Mouse (Mus musculus) embryonic facial prominence, embryonic 11.5 days (tissue): ENCODE data around the gene Pdap1. TPM values are rescaled to one million over a fixed set of nuclear protein-coding genes. Genes with fewer than 3 reads are reported as not detected.

Source experiments
- ATAC-seq: fragments of 200-750 bp; cut with Nextera tagmentation; replicated peaks from 2 replicates; pipeline ENCODE4 v1.8.0; 2017; ENCODE audit warnings: low read depth; ENCODE audit not compliant: insufficient number of reproducible peaks, low FRiP score, low TSS enrichment
- DNase-seq: peaks from one replicate; pipeline ENCODE4 v3.0.0-alpha.2; 2015; ENCODE audit warnings: low spot score
- H3K27ac ChIP-seq: fragments of 300-500 bp; sonication (generic); replicated peaks from 2 replicates; pipeline ENCODE4 v1.5.1; 2014; ENCODE audit warnings: mild to moderate bottlenecking, low read depth, low read length, control low read depth
- H3K27me3 ChIP-seq: fragments of 300-500 bp; sonication (generic); 2 replicates; pipeline ENCODE4 v1.6.1; 2014; ENCODE audit warnings: mild to moderate bottlenecking, low read length, moderate library complexity, mixed read lengths; ENCODE audit not compliant: control insufficient read depth, insufficient read depth
- H3K36me3 ChIP-seq: fragments of 300-500 bp; sonication (generic); replicated peaks from 2 replicates; pipeline ENCODE4 v1.6.1; 2014; ENCODE audit warnings: low read depth, mild to moderate bottlenecking, low read length, moderate library complexity, mixed read lengths; ENCODE audit not compliant: control insufficient read depth, insufficient read depth
- H3K4me1 ChIP-seq: fragments of 300-500 bp; sonication (generic); 2 replicates; pipeline ENCODE4 v1.6.1; 2014; ENCODE audit warnings: low read length, mixed read lengths; ENCODE audit not compliant: control insufficient read depth, insufficient read depth
- H3K4me2 ChIP-seq: fragments of 300-500 bp; sonication (generic); 2 replicates; pipeline ENCODE4 v1.6.1; 2014; ENCODE audit warnings: low read depth, mild to moderate bottlenecking, control low read depth, low read length, moderate library complexity
- H3K4me3 ChIP-seq: fragments of 300-500 bp; sonication (generic); 2 replicates; pipeline ENCODE4 v1.5.1; 2014; ENCODE audit warnings: low read depth, low read length, control low read depth
- H3K9ac ChIP-seq: fragments of 300-500 bp; sonication (generic); replicated peaks from 2 replicates; pipeline ENCODE4 v1.6.1; 2014; ENCODE audit warnings: mild to moderate bottlenecking, control low read depth, low read length
- H3K9me3 ChIP-seq: fragments of 300-500 bp; sonication (generic); replicated peaks from 2 replicates; pipeline ENCODE4 v1.6.1; 2016; ENCODE audit warnings: mild to moderate bottlenecking, low read length, inconsistent platforms, mixed read lengths; ENCODE audit not compliant: control insufficient read depth
- WGBS: fragments of 180-500 bp; shearing (Covaris S2); extraction: QIAGEN DNeasy Blood & Tissue Kit; methylation state at CpG from one replicate; pipeline ENCODE4 v1.1.7; 2014; 5-methylcytosine and 5-hydroxymethylcytosine counted together
- polyA plus RNA-seq: library from polyadenylated mRNA; unstranded; fragments of >200 nt; fragmentation: Nextera tagmentation; extraction: Ambion mirVana; gene quantifications from 2 replicates; pipeline ENCODE4 v1.2.1, GENCODE M21; 2014

Gene Pdap1
- polyA plus RNA-seq = 113 and 121 TPM in 2 replicates

GRCm38 (mm10) chr5:145139571-145140519, at the start of gene Pdap1, which contains the start of gene Bud31:
Pdap1 (minus strand) TSS chr5:145140238.
Bud31 (plus strand) TSS chr5:145140362.
- under 1% methylated on average over 76 of the region's 84 CpGs for WGBS

DNA sequence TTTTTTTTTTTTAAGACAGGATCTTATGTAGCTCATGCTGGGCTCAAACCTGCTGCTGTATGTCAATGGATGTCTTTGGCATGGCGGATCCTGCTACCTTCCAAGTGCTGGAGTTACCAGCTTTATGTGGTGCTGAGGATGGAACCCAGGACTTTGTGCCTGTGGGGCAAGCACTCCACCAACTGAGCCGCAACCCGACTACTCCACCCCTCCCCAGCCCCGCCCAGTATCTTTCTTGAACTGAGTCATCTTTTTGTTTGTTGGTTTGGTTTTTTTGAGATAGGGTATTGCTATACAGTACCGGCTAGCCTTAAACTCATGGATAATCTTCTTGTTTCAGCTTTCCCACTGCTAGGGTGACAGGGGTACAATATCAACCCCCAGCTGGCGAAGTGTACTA, 49.4 kb upstream of the Pdap1 start:
- 91% methylated on average over 6 of the region's 6 CpGs for WGBS
- Histone ChIP-seq H3K9ac (no peak overlapping the region), H3K4me2 (no peak overlapping the region), H3K27me3 (no peaks in the 10 kb centered on the region), H3K4me3 (no peak overlapping the region), H3K4me1 (no peaks in the 10 kb centered on the region), H3K27ac (no peak overlapping the region), H3K36me3 (peaks cover 5% of the 10 kb centered on the region), H3K9me3 (no peaks in the 10 kb centered on the region)
- no peak for ATAC-seq
- DNase-seq = no peak

More at GRCm38 (mm10) chr5:145139571-145140519, at the start of gene Pdap1, which contains the start of gene Bud31:
- ATAC-seq (peak; percentile 92), DNase-seq (peak; percentile 96)
- H3K27ac ChIP-seq = peak within 1 kb of the TSS; percentile 76
- no peaks in the 10 kb centered on the region for H3K4me1 ChIP-seq
- no peaks in the 10 kb centered on the region for H3K9me3 ChIP-seq
- H3K36me3 ChIP-seq = peaks cover 8% of the 10 kb centered on the region
- H3K4me2 ChIP-seq = peak within 1 kb of the TSS; percentile 56
- H3K9ac ChIP-seq = peak within 1 kb of the TSS; percentile 95
- H3K27me3 ChIP-seq = no peaks in the 10 kb centered on the region
- H3K4me3 ChIP-seq = peak within 1 kb of the TSS; percentile 95

DNA sequence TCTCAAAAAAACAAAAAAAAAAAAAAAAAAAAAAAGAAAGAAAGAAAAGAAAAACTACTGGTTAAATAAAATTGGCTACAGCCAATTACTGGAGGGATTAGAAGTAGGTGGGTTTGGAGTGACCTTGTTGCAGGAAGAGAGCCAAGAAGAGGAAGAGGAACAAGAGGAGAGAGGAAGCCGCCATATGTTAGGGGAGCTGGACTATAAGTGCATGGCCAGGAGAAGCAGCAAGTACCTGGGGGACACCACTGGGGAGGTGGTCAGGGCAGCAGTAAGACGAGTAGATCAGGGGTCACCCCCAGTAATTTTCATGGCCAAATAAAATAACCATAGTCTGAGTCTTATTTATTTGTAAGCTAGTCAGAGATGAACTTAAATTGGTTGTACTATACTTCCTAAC, 45.2 kb upstream of the Pdap1 start:
- H3K4me3 ChIP-seq = no peak overlapping the region
- H3K4me2 ChIP-seq = no peak overlapping the region
- no peak for ATAC-seq
- no peak overlapping the region for H3K9ac ChIP-seq
- 86% methylated on average over 2 of the region's 2 CpGs for WGBS
- no peaks in the 10 kb centered on the region for H3K4me1 ChIP-seq
- DNase-seq = no peak
- no peaks in the 10 kb centered on the region for H3K27me3 ChIP-seq
- H3K27ac ChIP-seq = no peak overlapping the region
- H3K36me3 ChIP-seq = peaks cover 13% of the 10 kb centered on the region
- H3K9me3 ChIP-seq = no peaks in the 10 kb centered on the region

DNA sequence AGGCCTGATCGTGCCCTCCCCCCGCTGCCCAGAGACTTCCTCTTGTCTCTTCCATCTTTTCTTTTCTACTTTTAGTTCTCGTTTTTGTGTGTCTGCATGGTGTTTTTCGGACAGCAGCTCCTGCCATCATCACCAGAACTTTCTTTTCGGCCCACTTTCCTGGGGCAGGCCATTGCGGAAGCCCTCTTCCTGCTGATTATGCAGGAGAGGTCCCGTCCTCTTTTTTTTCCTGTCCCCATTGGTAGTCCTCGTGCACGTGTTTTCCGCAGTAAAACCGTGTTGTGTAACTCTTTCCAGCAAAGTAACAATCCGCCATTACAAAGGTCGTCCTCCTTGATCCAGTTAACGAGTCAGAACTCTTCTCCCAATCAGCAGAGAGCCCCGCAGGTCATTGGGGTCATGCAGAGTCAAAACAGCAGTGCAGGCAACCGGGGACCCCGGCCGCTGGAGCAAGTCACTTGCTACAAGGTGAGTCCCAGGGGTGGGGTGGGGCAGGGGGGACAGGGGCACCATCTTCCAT, 38.5 kb upstream of the Pdap1 start:
- Histone ChIP-seq H3K4me1 (no peaks in the 10 kb centered on the region), H3K4me2 (no peak overlapping the region), H3K27ac (no peak overlapping the region), H3K9me3 (no peaks in the 10 kb centered on the region), H3K9ac (no peak overlapping the region), H3K36me3 (peaks cover 11% of the 10 kb centered on the region), H3K4me3 (no peak overlapping the region), H3K27me3 (no peaks in the 10 kb centered on the region)
- WGBS = 86% methylated on average over 18 of the region's 18 CpGs
- DNase-seq (no peak), ATAC-seq (no peak)

GRCm38 (mm10) chr5:145167306-145167661, 27.2 kb upstream of the Pdap1 start:
- H3K4me1 ChIP-seq = no peaks in the 10 kb centered on the region
- peak overlapping the region; percentile 52; the same call in 1 of the 2 replicates for H3K27ac ChIP-seq
- H3K9ac ChIP-seq = peak overlapping the region; percentile 97
- H3K4me3 ChIP-seq = peak overlapping the region; percentile 95
- peak overlapping the region; percentile 44 for H3K4me2 ChIP-seq
- no peaks in the 10 kb centered on the region for H3K27me3 ChIP-seq
- DNase-seq = no peak
- peak; percentile 64; the same call in 1 of the 2 replicates for ATAC-seq
- H3K36me3 ChIP-seq = no peaks in the 10 kb centered on the region; the same call in 1 of the 2 replicates
- H3K9me3 ChIP-seq = no peaks in the 10 kb centered on the region
- 0% methylated on average over 28 of the region's 28 CpGs for WGBS

DNA sequence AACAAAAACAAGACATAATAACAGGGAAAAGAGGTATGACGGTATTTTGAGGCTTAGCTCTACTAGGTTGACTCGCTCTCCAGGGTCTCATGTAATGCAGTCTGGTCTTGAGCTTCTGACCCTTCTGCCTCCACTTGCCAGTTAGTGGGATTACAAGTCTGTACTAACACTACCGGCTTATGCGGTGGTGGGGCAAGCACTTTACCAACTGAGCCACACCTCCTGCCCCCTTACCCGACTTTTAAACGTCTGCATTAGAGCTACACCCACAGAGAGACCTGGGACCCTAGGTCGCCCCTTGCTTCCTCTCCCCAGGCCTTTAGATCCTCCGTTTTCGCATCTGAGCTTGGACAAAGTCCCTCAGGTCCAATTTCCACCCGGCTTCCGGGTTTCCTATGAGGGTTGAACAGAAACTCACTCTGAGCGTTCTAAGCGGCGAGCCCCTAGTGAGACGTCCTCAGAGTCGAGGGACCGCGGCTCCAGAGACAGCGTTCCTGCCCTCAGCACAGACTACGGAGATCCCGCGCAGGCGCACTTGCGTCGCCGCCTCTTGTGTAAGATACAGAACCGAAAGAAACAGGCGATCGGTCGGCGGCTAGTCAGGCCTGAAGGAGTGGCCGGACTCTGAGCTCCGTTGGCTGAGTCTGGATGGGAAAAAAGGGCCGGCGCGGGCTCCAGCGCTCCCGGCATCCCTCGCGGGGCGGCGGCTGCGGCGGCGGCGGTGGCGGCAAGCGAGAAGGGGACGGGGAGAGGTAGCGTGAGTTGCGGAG, 26.7 kb upstream of the Pdap1 start, which contains the start of the genes Ptcd1 and Cpsf4:
Ptcd1 (minus strand) TSS at position 573 of the 770 bp plus-strand sequence.
Cpsf4 (plus strand) TSS at position 678 of the 770 bp plus-strand sequence.
- H3K36me3 ChIP-seq = no peaks in the 10 kb centered on the region; the same call in 1 of the 2 replicates
- peak within 1 kb of the TSS; percentile 71 for H3K27ac ChIP-seq
- DNase-seq = peak; percentile 100
- WGBS = under 1% methylated on average over 49 of the region's 51 CpGs
- H3K27me3 ChIP-seq = no peaks in the 10 kb centered on the region
- ATAC-seq = peak; percentile 96
- peak within 1 kb of the TSS; percentile 69 for H3K4me2 ChIP-seq
- no peaks in the 10 kb centered on the region for H3K4me1 ChIP-seq
- H3K9me3 ChIP-seq = no peaks in the 10 kb centered on the region
- H3K9ac ChIP-seq = peak within 1 kb of the TSS; percentile 97
- peak within 1 kb of the TSS; percentile 95 for H3K4me3 ChIP-seq

- Histone ChIP-seq H3K4me3 (no peak overlapping the region), H3K4me1 (no peaks in the 10 kb centered on the region), H3K27ac (no peak overlapping the region), H3K4me2 (no peak overlapping the region), H3K9me3 (no peaks in the 10 kb centered on the region), H3K36me3 (no peaks in the 10 kb centered on the region; the same call in 1 of the 2 replicates), H3K27me3 (no peaks in the 10 kb centered on the region), H3K9ac (no peak overlapping the region)
- ATAC-seq (no peak), DNase-seq (no peak)
- WGBS = 83% methylated on average over 15 of the region's 15 CpGs
These were observed 25.1 kb upstream of the Pdap1 start for GRCm38 (mm10) chr5:145165184-145165583.
